Mouse (Mus musculus) G1E (cell line): Measurements from ENCODE around the gene Gm11084. TPM values are rescaled to one million over a fixed set of nuclear protein-coding genes. Genes with fewer than 3 reads are reported as not detected.

ENCODE experiments used
- ATAC-seq: 2 replicates; pipeline ENCODE4 v1.8.0; 2016; ENCODE audit warnings: mild to moderate bottlenecking; ENCODE audit not compliant: insufficient number of reproducible peaks, poor library complexity, low FRiP score, severe bottlenecking; ENCODE audit errors: extremely low read depth
- DNase-seq: peaks from one replicate; pipeline ENCODE4 v3.0.0; 2012; ENCODE audit warnings: low spot score
- H3K27me3 ChIP-seq: 2 replicates; pipeline ENCODE4 v1.6.1; 2012; ENCODE audit warnings: mild to moderate bottlenecking, low read length, inconsistent platforms; ENCODE audit not compliant: insufficient read depth
- H3K36me3 ChIP-seq: replicated peaks from 2 replicates; pipeline ENCODE3; 2012; ENCODE audit warnings: mild to moderate bottlenecking, inconsistent platforms
- H3K4me1 ChIP-seq: 2 replicates; pipeline ENCODE4 v1.6.1; 2012; ENCODE audit warnings: low read depth, low read length, inconsistent platforms, mixed read lengths; ENCODE audit not compliant: insufficient read depth
- H3K4me3 ChIP-seq: 2 replicates; pipeline ENCODE4 v1.5.1; 2012; ENCODE audit warnings: low read depth, mild to moderate bottlenecking, inconsistent platforms, low read length, moderate library complexity, mixed read lengths
- H3K9me3 ChIP-seq: replicated peaks from 2 replicates; pipeline ENCODE4 v1.6.1; 2012; ENCODE audit warnings: inconsistent platforms
- CTCF ChIP-seq: IDR thresholded peaks from 2 replicates; pipeline ENCODE4 v1.5.1; 2012; ENCODE audit warnings: low read depth, low read length, inconsistent platforms, mixed read lengths
- GATA1 ChIP-seq: IDR thresholded peaks from 2 replicates; pipeline ENCODE4 v1.6.1; 2012; ENCODE audit warnings: borderline replicate concordance, low read length, inconsistent platforms, mixed read lengths
- GATA2 ChIP-seq: IDR thresholded peaks from 2 replicates; pipeline ENCODE4 v1.6.1; 2012; ENCODE audit warnings: low read depth, low read length, inconsistent platforms, borderline replicate concordance
- POLR2AphosphoS5 ChIP-seq: IDR thresholded peaks from 2 replicates; pipeline ENCODE4 v1.6.1; 2012; ENCODE audit warnings: low read depth, low read length, inconsistent platforms; ENCODE audit not compliant: insufficient replicate concordance
- TAL1 ChIP-seq: conservative IDR thresholded peaks from 2 replicates; pipeline ENCODE4 v1.6.1; 2012; ENCODE audit warnings: low read depth, low read length, inconsistent platforms, mixed read lengths
- polyA plus RNA-seq: library from polyadenylated mRNA; stranded (reverse); fragments of >175 nt; gene quantifications from 2 replicates; pipeline ENCODE4 v1.2.3, GENCODE M21; 2012
- total RNA-seq, 2 experiments: library from RNA; stranded (forward) in 1 of 2; stranded (reverse) in 1 of 2; fragments of 200-1000 nt in 1 of 2; fragments of >200 nt in 1 of 2; fragmentation: Nextera tagmentation in 1 of 2; gene quantifications; 2 replicates each; pipeline ENCODE4 v1.2.3; 2014 to 2017

The Gm11084 gene
- total and polyA plus RNA-seq, 3 experiments, result not detected

- ATAC-seq (no peak), DNase-seq (no peak)
- Histone ChIP-seq H3K9me3 (no peaks in the 10 kb centered on the region), H3K4me1 (peaks cover 10% of the 10 kb centered on the region; the same call in 1 of the 2 replicates), H3K4me3 (no peak overlapping the region), H3K36me3 (peaks cover 60% of the 10 kb centered on the region), H3K27me3 (no peaks in the 10 kb centered on the region)
- TF ChIP-seq GATA1 (no peak), TAL1 (no peak), POLR2AphosphoS5 (no peak), CTCF (no peak), GATA2 (no peak)
These were observed 18.0 kb downstream of the Gm11084 start for GRCm38 (mm10) chr2:72968536-72968935.

DNA sequence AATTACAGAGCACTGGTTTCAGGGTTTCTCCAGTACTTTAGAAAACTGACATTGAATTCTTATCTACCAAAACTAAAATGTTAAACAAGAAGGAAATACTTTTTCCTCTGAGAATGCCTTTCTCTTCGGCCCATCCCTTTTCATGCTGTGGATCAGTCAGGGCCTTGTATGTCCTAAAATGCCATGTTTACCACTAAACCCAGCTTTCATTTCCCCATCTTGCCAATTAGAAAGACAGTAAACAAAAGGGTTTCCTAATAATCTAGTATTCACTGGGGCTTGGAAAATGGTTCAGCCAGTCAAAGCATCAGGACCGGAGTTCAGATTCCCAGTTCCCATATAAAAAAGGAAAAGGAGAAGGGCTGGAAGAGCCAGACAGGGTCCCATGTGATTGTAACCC is 21.1 kb downstream of the Gm11084 start:
- H3K4me3 ChIP-seq, result no peak overlapping the region
- ATAC-seq, result no peak
- H3K4me1 ChIP-seq, result peaks cover 15% of the 10 kb centered on the region; the same call in 1 of the 2 replicates
- H3K27me3 ChIP-seq, result no peaks in the 10 kb centered on the region
- DNase-seq, result no peak
- H3K36me3 ChIP-seq, result peaks cover 60% of the 10 kb centered on the region
- H3K9me3 ChIP-seq, result no peaks in the 10 kb centered on the region
- TF ChIP-seq GATA2 (no peak), TAL1 (no peak), GATA1 (no peak), POLR2AphosphoS5 (no peak), CTCF (no peak)

DNA sequence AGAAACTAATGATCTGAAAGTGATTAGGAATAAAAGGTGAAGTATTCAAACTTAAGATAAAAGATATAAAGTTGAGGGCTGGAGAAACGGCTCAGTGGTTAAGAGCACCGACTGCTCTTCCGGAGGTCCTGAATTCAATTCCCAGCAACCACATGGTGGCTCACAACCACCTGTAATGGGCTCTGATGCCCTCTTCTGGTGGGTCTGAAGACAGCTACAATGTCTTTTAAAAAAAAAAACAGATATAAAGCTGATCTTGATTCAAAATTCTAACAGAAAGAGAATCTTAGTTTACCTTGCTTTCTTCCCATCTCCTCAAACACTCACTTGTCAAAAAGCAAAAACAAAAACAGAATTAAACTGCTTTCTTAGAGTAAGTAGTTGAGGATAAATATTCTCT is 30.1 kb downstream of the Gm11084 start:
- no peak for ATAC-seq
- peaks cover 65% of the 10 kb centered on the region for H3K36me3 ChIP-seq
- no peaks in the 10 kb centered on the region for H3K9me3 ChIP-seq
- TF ChIP-seq CTCF (no peak), GATA2 (no peak), GATA1 (no peak), POLR2AphosphoS5 (no peak), TAL1 (no peak)
- no peak overlapping the region for H3K4me3 ChIP-seq
- peaks cover 17% of the 10 kb centered on the region for H3K4me1 ChIP-seq
- no peak for DNase-seq
- H3K27me3 ChIP-seq, result no peaks in the 10 kb centered on the region

DNA sequence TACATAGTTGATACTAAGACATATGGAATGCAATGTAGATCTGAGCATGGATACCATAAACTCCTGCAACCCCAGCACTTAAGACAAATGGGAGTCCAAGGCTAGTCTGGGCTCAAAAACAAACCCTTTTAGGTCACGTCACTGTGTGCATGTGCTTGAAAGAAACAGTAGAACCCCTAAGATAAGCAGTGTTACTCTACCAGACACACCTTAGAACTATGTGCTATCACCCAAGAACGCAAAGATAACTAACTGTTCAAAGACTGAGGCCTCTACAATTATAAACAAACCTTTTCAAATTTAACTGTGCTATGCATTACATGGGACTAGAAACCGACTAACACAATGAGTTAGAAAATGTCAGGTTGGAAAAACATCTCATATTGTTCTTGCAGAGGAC is 33.5 kb downstream of the Gm11084 start:
- H3K9me3 ChIP-seq, result no peaks in the 10 kb centered on the region
- H3K4me3 ChIP-seq, result no peak overlapping the region
- peaks cover 54% of the 10 kb centered on the region for H3K36me3 ChIP-seq
- H3K27me3 ChIP-seq, result no peaks in the 10 kb centered on the region
- DNase-seq, result no peak
- H3K4me1 ChIP-seq, result peaks cover 15% of the 10 kb centered on the region
- TF ChIP-seq POLR2AphosphoS5, result no peak
- no peak for TF ChIP-seq GATA1
- no peak for TF ChIP-seq CTCF
- ATAC-seq, result no peak

DNA sequence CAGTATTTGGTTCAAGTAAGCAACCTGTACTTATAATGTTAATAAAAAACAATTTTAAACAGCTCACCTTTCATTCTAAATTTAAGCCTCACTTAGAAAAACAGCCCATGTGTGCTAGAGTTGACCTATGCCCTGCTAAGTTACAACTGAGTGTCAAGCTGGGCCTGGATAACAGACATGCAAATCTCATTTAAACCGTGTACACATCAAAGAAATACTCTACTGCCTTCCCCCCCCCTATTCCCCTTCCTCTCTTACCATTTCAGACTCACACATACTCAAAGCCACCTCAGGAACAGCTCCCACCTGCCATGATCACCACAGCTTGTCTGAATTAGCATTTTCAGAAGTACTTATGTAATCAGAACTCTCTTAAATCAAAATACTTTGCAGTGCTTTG is 50.6 kb downstream of the Gm11084 start:
- TF ChIP-seq TAL1 (no peak), CTCF (no peak), GATA2 (no peak), POLR2AphosphoS5 (no peak), GATA1 (no peak)
- DNase-seq (no peak), ATAC-seq (no peak)
- Histone ChIP-seq H3K9me3 (no peaks in the 10 kb centered on the region), H3K4me3 (no peak overlapping the region), H3K4me1 (peaks cover 3% of the 10 kb centered on the region; the same call in 1 of the 2 replicates), H3K36me3 (peaks cover 53% of the 10 kb centered on the region), H3K27me3 (no peaks in the 10 kb centered on the region)

GRCm38 (mm10) chr2:72932186-72932585 is 54.3 kb downstream of the Gm11084 start:
- H3K4me3 ChIP-seq, result no peak overlapping the region
- DNase-seq (no peak), ATAC-seq (no peak)
- peaks cover 2% of the 10 kb centered on the region; the same call in 1 of the 2 replicates for H3K27me3 ChIP-seq
- H3K4me1 ChIP-seq, result peaks cover 3% of the 10 kb centered on the region; the same call in 1 of the 2 replicates
- TF ChIP-seq GATA1 (no peak), GATA2 (no peak), TAL1 (no peak), CTCF (no peak), POLR2AphosphoS5 (no peak)
- H3K9me3 ChIP-seq, result no peaks in the 10 kb centered on the region
- peaks cover 30% of the 10 kb centered on the region for H3K36me3 ChIP-seq

- Histone ChIP-seq H3K9me3 (no peaks in the 10 kb centered on the region), H3K36me3 (no peaks in the 10 kb centered on the region), H3K4me3 (no peak overlapping the region), H3K4me1 (no peaks in the 10 kb centered on the region), H3K27me3 (peaks cover 5% of the 10 kb centered on the region)
- no peak for DNase-seq
- TF ChIP-seq TAL1 (no peak), POLR2AphosphoS5 (no peak), GATA1 (no peak), CTCF (no peak), GATA2 (no peak)
- no peak for ATAC-seq
These were observed 61.5 kb downstream of the Gm11084 start for GRCm38 (mm10) chr2:72924981-72925380.

Other genes with a start within 250 kb of the Gm11084 start
- gene Sp3, start 6.3 kb downstream of the Gm11084 start, total RNA-seq (2014; fragmentation: Nextera tagmentation), result 130 and 136 TPM in 2 replicates
- gene Sp3, start 6.3 kb downstream of the Gm11084 start, total RNA-seq (2017), result 129 and 143 TPM in 2 replicates
- gene Sp3, start 6.3 kb downstream of the Gm11084 start, polyA plus RNA-seq, result 10.9 and 13.4 TPM in 2 replicates
- 180 and 192 TPM in 2 replicates for gene Ola1, start 232.2 kb upstream of the Gm11084 start, total RNA-seq (2014; fragmentation: Nextera tagmentation)
- gene Ola1, start 232.2 kb upstream of the Gm11084 start, total RNA-seq (2017), result 108 and 124 TPM in 2 replicates
- 47.1 and 59.0 TPM in 2 replicates for gene Ola1, start 232.2 kb upstream of the Gm11084 start, polyA plus RNA-seq